Mouse (Mus musculus) cerebellum, postnatal 4 days (tissue): ENCODE measurements at regions not wholly inside any gene's neighbourhood (a gene's known extent, or its start where the extent isn't known, plus 50 kb on each side); places are given as distances from the start of the nearest gene placed in this dataset.
"Not testable (repeated sequence)": the region's sequence is repeated elsewhere in the genome, so short reads cannot be mapped to it uniquely, and the experiment has no call there.

Experiments used
- DNase-seq, 2 experiments: peaks; one replicate each; pipeline ENCODE4 v3.0.0; 2022; ENCODE audit warnings: low spot score in 2 of 2, mixed read lengths in 1 of 2

DNA sequence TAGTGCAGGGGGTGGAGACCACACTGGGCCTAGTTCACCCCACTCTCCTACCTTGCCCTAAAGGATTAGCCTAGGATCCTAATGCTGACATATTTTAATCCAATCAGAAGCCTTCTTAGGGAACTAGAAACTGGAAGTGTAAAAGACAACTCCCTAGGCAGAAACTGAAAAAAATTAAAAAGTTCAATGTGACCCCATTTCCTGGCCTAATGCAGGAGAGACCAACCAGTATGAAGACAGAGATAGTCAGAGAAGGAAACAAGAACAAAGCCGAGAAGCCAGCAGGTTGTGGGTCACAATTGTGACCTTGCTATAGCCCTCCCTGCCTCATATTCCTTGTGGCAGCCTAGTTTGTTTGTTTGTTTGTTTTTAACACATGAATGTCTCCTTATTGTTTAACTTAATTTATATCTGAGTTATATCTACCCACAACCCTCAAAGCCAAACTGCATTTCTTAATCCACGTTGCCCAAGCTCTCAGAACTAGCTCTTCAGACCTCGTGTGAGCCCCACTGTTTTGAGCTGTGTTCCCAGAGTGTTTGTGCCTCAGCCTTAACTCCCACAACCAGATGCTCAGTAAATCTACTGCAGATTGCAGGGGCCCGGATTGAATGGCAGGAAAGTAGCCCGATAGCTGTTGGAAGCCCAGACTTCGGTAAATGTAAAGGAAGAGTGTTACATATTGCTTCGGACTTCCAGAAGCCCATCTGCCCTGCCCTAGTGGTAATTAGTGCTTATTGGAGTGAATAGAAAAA is 139.0 kb upstream of the Tbl1xr1 start:
- no peak for DNase-seq

DNA sequence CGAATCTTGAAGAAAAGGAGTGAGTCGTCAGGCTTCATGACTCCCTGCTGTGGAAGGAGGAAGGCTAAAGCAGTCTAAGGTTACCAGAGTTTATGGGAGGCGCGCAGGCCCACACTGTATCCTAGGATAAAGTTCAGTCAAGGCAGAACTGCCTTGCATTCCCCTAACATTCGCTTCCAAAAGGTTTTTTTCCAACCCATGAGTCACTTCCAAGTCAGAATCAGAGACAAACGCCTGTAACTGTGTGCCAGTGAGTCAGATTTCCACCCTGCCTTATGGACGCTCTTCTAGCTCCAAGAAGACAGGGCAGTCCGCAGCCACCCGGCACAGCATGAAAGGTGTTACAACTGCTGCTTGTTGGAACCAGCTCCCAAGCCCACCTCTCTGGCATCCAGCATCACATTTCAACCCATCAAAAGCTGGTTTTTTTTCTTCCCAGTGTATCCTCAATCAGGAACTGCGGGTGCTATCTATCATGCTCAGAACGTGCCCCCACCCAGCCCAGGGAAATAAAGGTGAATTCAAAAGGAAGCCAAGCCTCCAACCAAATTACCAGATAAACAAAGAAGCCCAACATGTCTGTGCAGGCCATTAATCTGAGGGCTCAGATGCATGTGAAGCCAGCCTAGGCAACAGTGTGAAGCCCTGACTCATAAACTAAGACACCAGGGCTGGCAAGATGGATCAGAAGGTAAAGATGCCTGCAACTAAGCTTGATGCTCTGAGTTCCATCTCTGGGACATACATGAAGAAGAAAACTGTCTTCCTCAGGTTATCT is 138.2 kb upstream of the Tbl1xr1 start:
- DNase-seq = no peak

DNA sequence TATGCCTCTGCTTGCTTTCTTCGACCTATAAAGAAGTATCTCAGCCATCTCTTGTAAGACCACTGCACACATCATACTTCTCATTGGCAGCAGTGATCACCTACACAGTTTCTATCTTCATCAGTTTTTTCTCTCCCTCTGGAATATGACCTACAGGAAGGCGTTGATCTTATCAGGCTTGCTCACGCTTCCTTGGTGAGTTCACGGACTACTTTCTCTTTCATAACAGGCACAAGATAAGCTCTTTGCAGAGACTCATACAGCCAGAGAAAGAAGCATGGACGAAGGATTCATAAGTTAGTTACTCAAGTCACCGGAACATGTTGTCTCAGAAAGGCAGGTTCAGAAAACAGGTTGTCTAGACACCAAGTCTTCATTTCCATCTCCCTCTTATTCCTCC is 136.7 kb upstream of the Tbl1xr1 start:
- DNase-seq = no peak

DNA sequence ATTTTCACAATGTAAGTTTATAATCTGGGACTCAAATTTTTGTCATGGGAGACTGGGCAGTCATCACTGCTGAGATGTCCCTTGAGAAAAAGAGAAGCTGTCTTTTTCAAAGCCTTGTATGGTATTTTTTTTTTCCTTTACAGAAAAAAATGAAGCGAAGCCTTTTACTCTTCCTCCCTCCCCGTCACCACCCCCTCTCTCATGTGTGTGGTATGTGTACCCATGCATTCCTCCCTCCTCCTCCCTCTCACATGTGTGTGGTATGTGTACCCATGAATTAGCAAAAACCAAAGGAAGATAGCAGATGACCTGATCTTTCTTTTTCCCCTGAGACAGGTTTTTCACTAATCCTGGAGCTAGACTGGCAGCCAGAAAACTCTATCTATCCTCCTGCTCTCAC is 134.9 kb upstream of the Tbl1xr1 start:
- no peak for DNase-seq

DNA sequence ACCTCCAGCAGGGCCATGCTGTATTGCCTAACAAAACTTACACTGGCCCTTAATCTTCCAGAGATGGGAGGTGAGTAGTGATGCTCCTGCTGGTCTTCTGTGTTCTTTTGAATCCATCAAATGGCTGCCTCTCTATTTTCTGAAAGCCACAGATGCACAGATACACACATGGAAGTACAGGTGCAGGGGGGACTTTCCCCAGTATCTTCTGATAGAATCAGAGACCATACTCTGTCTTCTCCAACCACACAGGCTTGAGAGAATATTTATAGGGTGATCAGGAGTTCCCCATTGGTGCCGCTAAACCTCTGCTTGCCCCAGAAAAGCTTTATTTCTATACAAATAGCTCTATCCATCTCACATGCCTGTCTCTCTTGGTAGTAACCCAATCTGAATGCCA is 133.5 kb upstream of the Tbl1xr1 start:
- DNase-seq = no peak

DNA sequence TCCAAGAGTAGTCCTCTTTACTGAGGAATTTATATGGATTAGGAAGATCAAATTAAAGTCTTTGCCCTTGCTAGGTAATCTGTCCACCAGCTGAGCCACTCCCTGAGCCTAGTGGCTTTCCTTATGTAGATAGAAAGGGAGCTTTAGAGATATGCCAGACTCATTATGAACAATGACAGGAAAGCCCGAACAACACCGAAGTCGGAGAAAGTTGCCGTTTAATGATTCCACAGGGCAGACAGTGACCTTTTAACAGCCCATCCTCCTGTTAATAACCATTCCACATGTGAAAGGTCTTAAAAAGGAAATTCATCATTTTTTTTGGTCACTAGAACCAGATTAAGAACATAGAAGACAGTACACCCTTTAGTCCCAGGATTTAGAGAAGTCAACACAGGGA is 130.7 kb upstream of the Tbl1xr1 start:
- DNase-seq = no peak

DNA sequence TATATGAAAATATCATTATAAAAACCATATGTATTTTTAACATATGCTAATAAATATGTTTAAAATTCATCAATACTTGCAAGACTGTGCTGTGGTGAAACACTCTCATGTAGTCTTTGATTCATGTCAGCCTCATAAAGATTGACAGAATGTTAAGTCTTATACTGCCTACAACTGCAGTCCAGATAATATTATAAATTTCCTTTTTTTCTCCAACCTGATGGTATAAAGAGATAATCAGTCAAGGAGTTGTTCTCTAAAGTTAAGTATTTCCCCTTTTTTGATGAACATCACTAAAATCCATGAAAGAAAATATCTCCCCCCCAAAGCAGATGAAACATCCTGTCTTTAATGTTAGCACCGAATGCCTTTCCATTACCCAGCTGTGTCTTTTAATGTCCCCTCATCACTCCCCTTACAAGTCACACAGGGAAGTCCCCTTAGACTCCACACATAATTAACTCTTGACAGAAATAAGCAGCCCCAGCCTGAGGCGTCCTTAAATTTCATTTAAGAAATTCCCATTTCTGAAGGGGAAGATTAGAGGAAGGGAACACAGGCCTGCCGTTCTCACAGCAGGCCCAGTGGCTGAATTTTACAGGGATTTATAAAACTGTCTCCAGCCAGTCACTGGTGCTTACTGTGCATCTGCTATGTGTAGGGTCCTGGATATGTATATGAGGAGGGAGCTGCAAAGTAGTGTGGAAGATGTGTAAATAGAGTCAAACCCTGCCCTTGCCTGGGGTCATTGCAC is 129.0 kb upstream of the Tbl1xr1 start:
- no peak for DNase-seq

DNA sequence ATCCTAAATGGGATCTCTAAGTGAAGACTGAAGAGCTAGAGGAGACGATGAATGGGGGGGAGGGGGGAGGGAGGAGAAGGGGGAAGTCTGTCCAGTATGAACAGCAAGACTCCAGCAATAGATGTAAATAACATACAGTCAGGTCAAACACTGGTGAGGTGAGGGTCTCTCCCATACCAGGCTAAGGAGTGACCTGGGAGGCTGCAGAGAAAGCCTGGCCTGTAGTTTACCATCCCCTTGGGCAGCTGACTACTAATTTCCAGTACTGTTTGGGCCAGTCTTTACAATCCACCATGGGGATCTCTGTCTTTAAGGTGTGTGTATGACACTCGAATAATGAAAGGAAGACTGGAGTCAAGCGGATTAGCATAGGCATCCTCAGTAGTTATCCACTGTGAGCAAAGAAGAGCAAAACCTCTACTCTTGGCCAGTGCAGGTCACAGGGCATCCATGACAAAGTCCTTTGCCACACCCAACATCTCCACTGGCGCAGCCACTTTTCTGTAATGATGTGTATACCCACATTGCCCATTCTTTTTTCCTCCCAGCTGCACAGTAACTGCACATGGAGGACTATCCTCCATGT is 128.3 kb upstream of the Tbl1xr1 start:
- DNase-seq = no peak

DNA sequence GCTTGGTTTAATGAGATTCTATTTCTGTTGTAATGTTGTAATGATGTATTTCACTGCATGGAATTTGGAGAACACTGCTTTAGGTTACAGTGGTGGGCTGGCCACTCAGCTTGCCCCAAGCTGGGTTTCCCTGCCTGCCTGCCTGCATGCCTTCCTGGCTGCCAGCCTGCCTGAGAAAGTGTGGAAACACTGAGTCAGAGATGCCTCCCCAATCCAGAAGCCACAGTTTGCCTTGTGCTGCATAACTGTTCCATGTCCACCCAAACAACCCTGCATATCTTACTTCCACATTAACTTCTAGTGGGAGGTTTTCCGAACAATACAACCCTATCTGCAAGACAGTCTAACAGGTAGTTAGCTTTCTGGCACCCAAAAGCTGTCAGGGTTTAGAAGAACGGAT is 127.0 kb upstream of the Tbl1xr1 start:
- DNase-seq = no peak

DNA sequence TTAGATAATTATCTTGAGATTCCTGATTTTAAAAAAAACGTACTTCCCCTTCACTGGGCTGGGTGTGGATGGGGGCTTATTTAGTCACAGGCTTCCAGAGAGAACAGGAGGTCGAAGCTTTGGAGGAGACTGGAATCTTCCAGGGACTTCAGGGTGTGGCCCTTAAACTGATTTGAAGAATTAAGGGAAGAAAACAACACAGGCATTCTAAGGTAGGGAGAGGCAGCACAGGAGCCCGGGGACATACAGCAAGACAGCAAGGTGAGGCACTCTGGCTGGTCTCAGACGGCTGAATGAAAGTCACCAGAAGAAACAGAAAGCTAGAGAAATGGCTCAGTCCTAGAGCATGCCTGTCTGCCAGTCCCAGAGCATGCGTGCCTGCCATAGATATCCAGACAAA is 125.9 kb upstream of the Tbl1xr1 start:
- DNase-seq = no peak

DNA sequence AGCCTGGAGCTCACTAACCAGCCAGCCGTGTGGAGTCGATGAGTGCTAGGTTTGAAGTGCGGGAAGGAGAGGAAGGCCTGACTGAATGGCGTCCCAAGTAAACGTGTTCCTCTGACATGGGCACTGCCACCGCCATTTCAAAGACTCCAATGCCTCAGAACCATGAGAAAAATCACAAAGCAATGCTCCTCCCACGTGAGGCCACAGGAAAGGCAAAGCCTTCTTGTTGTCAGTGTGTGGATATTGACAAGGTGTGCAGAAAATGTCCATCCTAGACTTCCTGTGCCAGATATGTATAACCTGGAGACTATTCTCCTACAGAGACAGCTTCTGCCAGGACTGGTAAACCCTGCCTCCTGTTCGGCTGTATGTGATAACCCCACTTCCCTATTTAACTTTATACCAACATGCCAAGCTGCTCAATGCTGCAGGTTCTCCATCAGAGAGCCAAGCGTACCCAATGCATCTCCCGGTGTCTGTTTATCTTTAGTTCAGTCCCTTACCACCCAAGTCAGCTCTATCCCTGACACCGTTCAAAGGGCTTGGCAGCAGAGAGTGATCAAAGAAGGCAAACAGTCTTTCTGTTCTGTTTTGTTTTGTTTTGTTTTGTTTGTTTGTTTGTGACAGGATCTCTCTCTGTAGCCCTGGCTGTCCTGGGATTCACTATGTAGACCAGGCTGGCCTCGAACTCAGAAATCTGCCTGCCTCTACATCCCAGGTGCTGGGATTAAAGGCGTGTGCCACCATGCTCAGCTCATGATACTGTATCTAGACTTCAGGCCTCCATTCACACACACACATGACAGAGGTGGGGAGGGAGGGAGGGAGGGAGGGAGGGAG is 124.8 kb upstream of the Tbl1xr1 start:
- DNase-seq = no peak

DNA sequence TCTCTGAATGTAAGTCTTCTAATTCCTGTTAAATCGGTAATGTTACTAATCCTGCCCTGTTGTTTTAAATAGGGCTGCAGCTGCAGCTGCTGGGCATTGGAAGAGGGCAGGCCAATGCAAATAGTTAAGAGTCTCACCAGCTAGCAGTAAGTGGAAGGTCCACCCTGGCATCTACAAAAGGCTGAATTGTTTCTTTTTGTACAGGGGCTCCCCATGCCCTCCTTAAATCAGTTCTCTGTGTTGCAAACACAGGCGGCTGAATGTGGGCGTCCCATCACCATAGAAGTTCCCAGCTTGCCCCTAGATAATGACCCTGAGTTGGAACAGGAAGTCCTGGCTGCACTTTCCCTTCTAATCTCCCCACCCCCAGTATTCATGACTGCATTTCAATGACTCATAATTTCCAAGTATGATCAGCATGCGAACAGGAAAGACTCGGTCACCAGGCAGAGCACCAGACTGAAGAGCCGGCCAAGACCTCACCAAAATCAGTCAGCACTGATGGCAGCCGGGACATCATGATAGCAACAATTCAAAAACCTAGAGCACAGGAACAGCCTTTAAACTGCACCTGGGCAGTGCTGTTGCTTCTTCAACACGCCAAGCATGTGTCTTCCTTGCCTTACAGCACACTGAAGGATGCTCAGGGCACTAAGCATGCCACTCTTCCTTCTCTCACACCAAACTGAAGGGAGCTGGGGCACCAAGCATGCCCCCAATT is 123.6 kb upstream of the Tbl1xr1 start:
- no peak for DNase-seq

DNA sequence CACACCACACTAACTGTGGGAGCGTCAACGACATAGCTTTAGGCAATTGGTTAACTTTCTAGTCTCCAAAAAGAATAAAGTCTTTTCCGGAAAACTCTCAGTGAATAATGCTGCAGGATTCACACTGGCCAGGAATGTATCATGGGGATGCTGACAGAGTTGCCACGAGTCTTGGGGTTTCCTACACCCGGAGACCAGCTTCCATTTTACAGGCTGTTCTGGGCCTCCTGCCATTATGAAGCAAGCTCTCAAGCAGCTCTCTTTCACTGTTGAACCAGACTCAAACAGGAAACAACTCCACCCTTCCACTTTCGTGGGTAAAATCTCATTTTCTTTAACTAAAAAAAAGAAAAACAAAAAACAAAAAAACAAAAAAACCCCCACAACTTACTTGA is 123.0 kb upstream of the Tbl1xr1 start:
- no peak for DNase-seq

DNA sequence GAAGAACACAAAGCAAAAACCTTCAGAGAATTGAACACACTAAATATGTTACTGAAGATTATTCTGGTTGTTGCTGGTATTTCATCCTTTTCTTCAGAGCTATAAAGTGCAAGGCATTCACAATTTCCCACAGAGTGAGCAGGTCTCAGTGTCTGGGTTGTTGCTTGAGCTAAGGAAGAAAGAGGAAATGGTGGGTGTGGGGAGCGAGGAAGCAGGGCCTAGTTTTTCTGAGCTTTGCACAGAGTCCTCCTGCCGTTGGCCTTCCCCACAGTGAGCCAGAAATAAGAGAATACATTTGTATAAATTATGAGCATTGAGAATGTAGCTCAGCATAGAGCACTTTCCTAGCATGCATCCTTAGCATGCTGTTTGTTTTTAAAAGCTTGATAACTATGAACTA is 120.8 kb upstream of the Tbl1xr1 start:
- DNase-seq = no peak

DNA sequence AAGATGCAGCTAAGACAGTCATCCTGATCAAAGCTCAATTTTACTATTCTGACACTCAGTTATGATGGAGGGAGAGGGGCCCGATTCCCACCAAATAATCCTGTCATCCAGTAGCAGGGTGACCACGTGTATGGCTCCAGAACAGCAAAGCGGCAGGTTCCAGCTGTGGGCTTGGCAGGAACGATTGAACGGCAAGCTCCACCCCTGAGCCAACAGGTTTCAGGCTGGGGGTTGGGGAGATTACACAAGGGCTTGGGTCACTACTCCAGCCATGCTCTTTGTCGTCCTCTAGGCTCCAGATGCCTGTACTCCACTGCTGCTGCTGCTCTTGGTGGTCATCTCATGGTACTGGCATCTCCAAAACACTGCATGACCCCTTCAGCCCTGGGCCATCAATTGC is 119.3 kb upstream of the Tbl1xr1 start:
- DNase-seq = not testable (repeated sequence)

DNA sequence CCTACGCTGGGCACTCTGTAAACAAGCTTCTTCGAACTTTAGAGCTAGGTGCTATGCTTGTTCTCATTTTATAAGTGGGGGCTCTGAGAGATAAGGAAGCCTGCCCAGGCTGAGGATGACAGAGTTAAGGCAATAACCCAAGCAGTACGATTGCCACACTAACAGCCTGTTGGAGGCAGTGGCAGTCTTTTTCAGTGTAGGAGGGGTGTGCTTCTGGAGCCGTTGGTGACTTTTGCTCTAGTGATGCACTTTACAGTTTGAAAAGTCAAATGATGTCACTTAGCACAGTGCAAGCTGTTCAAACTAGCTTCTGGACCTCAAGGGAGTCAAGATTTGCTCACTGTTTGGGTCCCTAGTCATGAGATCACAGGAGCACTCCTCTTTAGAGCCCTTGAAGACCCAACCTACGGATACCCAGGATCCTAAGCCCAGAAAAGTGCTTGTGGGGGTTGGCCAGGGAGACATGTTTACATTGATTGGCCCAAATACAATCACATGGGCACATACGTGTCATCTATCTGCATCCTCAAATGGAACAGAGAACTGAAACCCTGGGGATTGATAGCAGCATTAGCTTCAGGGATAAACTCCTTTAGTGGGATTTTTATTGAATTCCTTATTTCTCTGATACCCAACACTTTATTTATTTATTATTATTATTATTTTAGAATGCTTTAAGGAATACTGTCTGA is 117.7 kb upstream of the Tbl1xr1 start:
- no peak for DNase-seq

DNA sequence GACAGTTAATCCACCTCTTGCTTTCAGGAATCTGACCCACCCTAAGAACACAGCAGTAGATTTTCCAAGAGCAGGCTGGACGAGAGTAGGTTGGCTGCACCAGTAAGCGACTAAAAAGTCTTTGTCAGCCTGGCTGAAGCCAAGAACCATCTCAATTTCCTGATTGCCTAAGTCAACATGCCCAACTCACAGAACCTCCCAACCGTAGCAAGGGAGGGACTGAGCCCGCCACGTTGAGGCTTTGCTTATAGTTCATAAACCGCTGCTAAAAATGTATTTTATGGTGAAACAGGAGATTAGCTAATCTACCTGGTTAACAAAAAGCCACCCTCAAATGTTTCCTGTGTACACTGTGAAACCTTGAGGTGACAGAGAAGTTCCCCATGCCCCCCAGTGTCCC is 115.4 kb upstream of the Tbl1xr1 start:
- no peak for DNase-seq

DNA sequence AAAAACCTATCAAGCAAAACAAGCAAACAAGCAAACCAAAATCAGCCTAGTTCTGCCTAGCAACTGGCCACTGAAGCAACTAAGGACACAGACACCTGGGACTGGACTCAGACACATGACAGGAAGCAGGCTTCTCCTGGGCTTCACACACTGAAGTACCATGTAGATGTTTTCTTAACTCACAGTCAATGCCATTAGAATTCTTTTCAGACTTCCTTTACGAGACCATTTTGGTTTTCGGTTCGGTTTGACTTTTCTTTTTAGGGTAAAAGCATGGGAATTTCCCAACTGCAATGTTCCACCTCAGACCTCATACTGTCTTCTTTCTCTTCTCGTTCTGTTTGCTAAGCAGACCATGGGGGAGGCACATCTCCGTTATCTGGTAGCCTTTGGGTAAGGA is 114.7 kb upstream of the Tbl1xr1 start:
- DNase-seq = no peak

DNA sequence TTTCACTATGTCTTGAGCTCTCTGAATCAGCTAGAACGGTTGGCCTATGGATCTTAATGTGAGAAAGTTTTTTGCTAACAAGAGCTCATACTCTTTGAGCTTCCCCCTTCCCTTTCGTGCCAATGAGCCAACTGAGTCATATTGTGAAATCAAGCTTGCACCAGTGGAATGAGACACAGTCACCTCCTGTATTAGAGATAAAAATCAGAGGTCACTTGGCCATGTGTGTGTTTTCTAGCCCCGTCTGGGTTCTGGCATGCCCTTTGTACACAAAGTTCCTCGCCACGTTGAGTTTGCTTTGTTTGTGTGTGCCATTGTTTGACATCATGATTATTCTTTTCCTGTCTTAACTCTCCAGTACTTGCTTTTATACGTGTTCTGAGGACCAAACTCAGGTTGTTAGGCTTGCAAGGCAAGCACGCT is 114.1 kb upstream of the Tbl1xr1 start:
- no peak for DNase-seq
